Mouse (Mus musculus): ENCODE results near the gene Pxk. TPM values are rescaled to one million over a fixed set of nuclear protein-coding genes. Genes with fewer than 3 reads are reported as not detected.

Pxk gene
- polyA plus RNA-seq, 1 experiment, result 17.8 TPM

- Histone ChIP-seq H3K79me3 (ENCODE audit: low read depth) (no peaks in the 10 kb centered on the region), H3K79me2 (ENCODE audit: control insufficient read depth, insufficient read depth) (no peaks in the 10 kb centered on the region), H3ac (ENCODE audit: control insufficient read depth, insufficient read length, low read depth) (no peak overlapping the region), H3K4me3 (ENCODE audit: insufficient read depth, poor library complexity, severe bottlenecking) (no peak overlapping the region), H3K36me3 (ENCODE audit: control insufficient read depth, insufficient read depth) (no peaks in the 10 kb centered on the region), H3K27me3 (ENCODE audit: control insufficient read depth, insufficient read depth, insufficient read length) (no peaks in the 10 kb centered on the region)
- TF ChIP-seq MYOD1 (IDR thresholded peaks at IDR 0.05; ENCODE audit: control insufficient read depth, insufficient read length, low read depth), result no peak
- TF ChIP-seq FOSL1 (IDR thresholded peaks at IDR 0.05; ENCODE audit: insufficient read depth, low read length, poor library complexity, severe bottlenecking), result no peak
- no peak for TF ChIP-seq MAX (IDR thresholded peaks at IDR 0.05)
- no peak for TF ChIP-seq USF1 (IDR thresholded peaks at IDR 0.05; ENCODE audit: low read depth)
- TF ChIP-seq MYOG (IDR thresholded peaks at IDR 0.05; ENCODE audit: control insufficient read depth, extremely low read depth, insufficient read length), result no peak
- TF ChIP-seq CEBPB (IDR thresholded peaks at IDR 0.05; ENCODE audit: low read depth), result no peak
- no peak for TF ChIP-seq CTCF (IDR thresholded peaks at IDR 0.05; ENCODE audit: control insufficient read depth, insufficient read depth, insufficient read length)
Observed at GRCm38 (mm10) chr14:8183330-8183729, 85.3 kb downstream of the Pxk start.

GRCm38 (mm10) chr14:8186278-8187045, 88.5 kb downstream of the Pxk start:
- Histone ChIP-seq H3K79me2 (ENCODE audit: control insufficient read depth, insufficient read depth) (no peaks in the 10 kb centered on the region), H3K27me3 (ENCODE audit: control insufficient read depth, insufficient read depth, insufficient read length) (no peaks in the 10 kb centered on the region), H3K36me3 (ENCODE audit: control insufficient read depth, insufficient read depth) (no peaks in the 10 kb centered on the region), H3K4me3 (ENCODE audit: insufficient read depth, poor library complexity, severe bottlenecking) (no peak overlapping the region), H3K79me3 (ENCODE audit: low read depth) (no peaks in the 10 kb centered on the region), H3ac (ENCODE audit: control insufficient read depth, insufficient read length, low read depth) (no peak overlapping the region)
- TF ChIP-seq USF1 (IDR thresholded peaks at IDR 0.05; ENCODE audit: low read depth) (no peak), MYOD1 (IDR thresholded peaks at IDR 0.05; ENCODE audit: control insufficient read depth, insufficient read length, low read depth) (no peak), CEBPB (IDR thresholded peaks at IDR 0.05; ENCODE audit: low read depth) (no peak), CTCF (IDR thresholded peaks at IDR 0.05; ENCODE audit: control insufficient read depth, insufficient read depth, insufficient read length) (no peak), MAX (IDR thresholded peaks at IDR 0.05) (no peak), FOSL1 (IDR thresholded peaks at IDR 0.05; ENCODE audit: insufficient read depth, low read length, poor library complexity, severe bottlenecking) (no peak), MYOG (IDR thresholded peaks at IDR 0.05; ENCODE audit: control insufficient read depth, extremely low read depth, insufficient read length) (no peak)

- no peaks in the 10 kb centered on the region for H3K36me3 ChIP-seq (ENCODE audit: control insufficient read depth, insufficient read depth)
- no peaks in the 10 kb centered on the region for H3K79me3 ChIP-seq (ENCODE audit: low read depth)
- H3ac ChIP-seq (ENCODE audit: control insufficient read depth, insufficient read length, low read depth), result no peak overlapping the region
- H3K27me3 ChIP-seq (ENCODE audit: control insufficient read depth, insufficient read depth, insufficient read length), result peaks cover 9% of the 10 kb centered on the region
- TF ChIP-seq MYOD1 (IDR thresholded peaks at IDR 0.05; ENCODE audit: control insufficient read depth, insufficient read length, low read depth) (no peak), CEBPB (IDR thresholded peaks at IDR 0.05; ENCODE audit: low read depth) (no peak), FOSL1 (IDR thresholded peaks at IDR 0.05; ENCODE audit: insufficient read depth, low read length, poor library complexity, severe bottlenecking) (no peak), MYOG (IDR thresholded peaks at IDR 0.05; ENCODE audit: control insufficient read depth, extremely low read depth, insufficient read length) (no peak), CTCF (IDR thresholded peaks at IDR 0.05; ENCODE audit: control insufficient read depth, insufficient read depth, insufficient read length) (no peak), USF1 (IDR thresholded peaks at IDR 0.05; ENCODE audit: low read depth) (no peak), MAX (IDR thresholded peaks at IDR 0.05) (no peak)
- no peaks in the 10 kb centered on the region for H3K79me2 ChIP-seq (ENCODE audit: control insufficient read depth, insufficient read depth)
- no peak overlapping the region for H3K4me3 ChIP-seq (ENCODE audit: insufficient read depth, poor library complexity, severe bottlenecking)
Observed at GRCm38 (mm10) chr14:8190556-8190955, 92.5 kb downstream of the Pxk start.

GRCm38 (mm10) chr14:8191331-8191965, 93.4 kb downstream of the Pxk start:
- Histone ChIP-seq H3ac (ENCODE audit: control insufficient read depth, insufficient read length, low read depth) (no peak overlapping the region), H3K4me3 (ENCODE audit: insufficient read depth, poor library complexity, severe bottlenecking) (no peak overlapping the region), H3K79me3 (ENCODE audit: low read depth) (no peaks in the 10 kb centered on the region), H3K36me3 (ENCODE audit: control insufficient read depth, insufficient read depth) (no peaks in the 10 kb centered on the region), H3K79me2 (ENCODE audit: control insufficient read depth, insufficient read depth) (no peaks in the 10 kb centered on the region), H3K27me3 (ENCODE audit: control insufficient read depth, insufficient read depth, insufficient read length) (peaks cover 12% of the 10 kb centered on the region)
- no peak for TF ChIP-seq MYOD1 (IDR thresholded peaks at IDR 0.05; ENCODE audit: control insufficient read depth, insufficient read length, low read depth)
- TF ChIP-seq FOSL1 (IDR thresholded peaks at IDR 0.05; ENCODE audit: insufficient read depth, low read length, poor library complexity, severe bottlenecking), result no peak
- TF ChIP-seq CTCF (IDR thresholded peaks at IDR 0.05; ENCODE audit: control insufficient read depth, insufficient read depth, insufficient read length), result no peak
- TF ChIP-seq MYOG (IDR thresholded peaks at IDR 0.05; ENCODE audit: control insufficient read depth, extremely low read depth, insufficient read length), result no peak
- TF ChIP-seq USF1 (IDR thresholded peaks at IDR 0.05; ENCODE audit: low read depth), result no peak
- no peak for TF ChIP-seq MAX (IDR thresholded peaks at IDR 0.05)
- TF ChIP-seq CEBPB (IDR thresholded peaks at IDR 0.05; ENCODE audit: low read depth), result no peak

- no peak for TF ChIP-seq CTCF (IDR thresholded peaks at IDR 0.05; ENCODE audit: control insufficient read depth, insufficient read depth, insufficient read length)
- no peak for TF ChIP-seq MYOD1 (IDR thresholded peaks at IDR 0.05; ENCODE audit: control insufficient read depth, insufficient read length, low read depth)
- no peak for TF ChIP-seq FOSL1 (IDR thresholded peaks at IDR 0.05; ENCODE audit: insufficient read depth, low read length, poor library complexity, severe bottlenecking)
- no peak for TF ChIP-seq CEBPB (IDR thresholded peaks at IDR 0.05; ENCODE audit: low read depth)
- no peak for TF ChIP-seq MAX (IDR thresholded peaks at IDR 0.05)
- TF ChIP-seq MYOG (IDR thresholded peaks at IDR 0.05; ENCODE audit: control insufficient read depth, extremely low read depth, insufficient read length), result no peak
- no peak for TF ChIP-seq USF1 (IDR thresholded peaks at IDR 0.05; ENCODE audit: low read depth)
- H3K79me3 ChIP-seq (ENCODE audit: low read depth), result no peaks in the 10 kb centered on the region
- H3K36me3 ChIP-seq (ENCODE audit: control insufficient read depth, insufficient read depth), result no peaks in the 10 kb centered on the region
- H3K4me3 ChIP-seq (ENCODE audit: insufficient read depth, poor library complexity, severe bottlenecking), result no peak overlapping the region
- H3K79me2 ChIP-seq (ENCODE audit: control insufficient read depth, insufficient read depth), result no peaks in the 10 kb centered on the region
- H3K27me3 ChIP-seq (ENCODE audit: control insufficient read depth, insufficient read depth, insufficient read length), result peaks cover 12% of the 10 kb centered on the region
- H3ac ChIP-seq (ENCODE audit: control insufficient read depth, insufficient read length, low read depth), result no peak overlapping the region
Observed at GRCm38 (mm10) chr14:8192727-8193126, 94.7 kb downstream of the Pxk start.

Measured in C2C12 (cell line).